Mouse (Mus musculus): ENCODE measurements around the gene Glra1. TPM values are rescaled to one million over a fixed set of nuclear protein-coding genes. Genes with fewer than 3 reads are reported as not detected.
"Not testable (repeated sequence)": the region's sequence is repeated elsewhere in the genome, so short reads cannot be mapped to it uniquely, and the experiment has no call there.

Glra1 gene
- not detected in 2 replicates for total RNA-seq (2012; rRNA removed)

- Histone ChIP-seq H3K36me3 (ENCODE audit: control insufficient read depth, insufficient read depth, low read length, poor library complexity, severe bottlenecking) (no peaks in the 10 kb centered on the region), H3K9me3 (ENCODE audit: control insufficient read depth, insufficient read depth, low read depth, low read length) (no peaks in the 10 kb centered on the region), H3K4me3 (ENCODE audit: insufficient read depth in 1 of 2, low read depth in 1 of 2, low read length in 2 of 2, poor library complexity in 1 of 2, severe bottlenecking in 1 of 2) (peak within 1 kb of the TSS; percentile 28 to 37), H3K9ac (ENCODE audit: insufficient read depth, low read depth, low read length, poor library complexity, severe bottlenecking) (no peak within 1 kb of the TSS), H3K4me1 (ENCODE audit: control insufficient read depth in 2 of 2, insufficient read depth in 2 of 2, low read length in 2 of 2, poor library complexity in 1 of 2) (peaks cover 0 to 3% of the 10 kb centered on the region in 2 experiments; a peak in 1 of 4 replicates), H3K27ac (ENCODE audit: insufficient read depth, low read depth, low read length, poor library complexity, severe bottlenecking) (no peak within 1 kb of the TSS)
- in situ Hi-C loops (cut with MboI; ENCODE audit: low sequenced_read_pairs in 2 of 2, unreplicated experiment in 2 of 2) = no loop called here
- TF ChIP-seq HCFC1 (IDR thresholded peaks at IDR 0.05; ENCODE audit: borderline replicate concordance, insufficient read depth, low read length) (no peak), ZC3H11A (IDR thresholded peaks at IDR 0.05; ENCODE audit: borderline replicate concordance, low read depth, low read length) (no peak), ZNF384 (IDR thresholded peaks at IDR 0.05; ENCODE audit: low read depth, low read length) (no peak), CHD2 (IDR thresholded peaks at IDR 0.05; ENCODE audit: low read depth, low read length) (no peak), MAFK (IDR thresholded peaks at IDR 0.05; ENCODE audit: insufficient read depth, low read depth, low read length) (no peak)
- peak; percentile 63 for DNase-seq (ENCODE audit: low read depth, low spot score)
Observed at GRCm38 (mm10) chr11:55607808-55608523, at the start of gene Glra1. Gene Glra1, minus strand, starts transcription at chr11:55608198.

DNA sequence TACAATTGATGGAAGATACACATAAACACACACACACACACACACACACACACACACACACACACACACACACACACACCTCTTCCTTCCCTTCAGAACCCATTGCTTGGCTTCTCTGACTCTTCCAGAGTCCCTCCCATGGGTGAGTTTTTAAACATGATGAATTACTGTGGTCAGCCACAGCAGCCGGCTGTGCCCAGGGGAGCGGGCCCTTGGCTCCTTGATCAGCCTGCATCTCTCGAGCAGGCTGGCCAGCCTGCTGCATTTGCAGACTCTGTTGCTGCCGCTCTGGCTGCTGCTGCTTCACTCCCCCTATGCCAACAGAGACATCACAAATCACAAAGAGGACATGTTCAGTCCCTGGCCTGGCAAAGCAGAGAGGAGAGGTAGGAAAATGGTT is 29.0 kb upstream of the Glra1 start:
- in situ Hi-C loops (cut with MboI; ENCODE audit: low sequenced_read_pairs in 2 of 2, unreplicated experiment in 2 of 2) = no loop called here
- TF ChIP-seq ZNF384 (IDR thresholded peaks at IDR 0.05; ENCODE audit: low read depth, low read length) = no peak
- no peak for TF ChIP-seq MAFK (IDR thresholded peaks at IDR 0.05; ENCODE audit: insufficient read depth, low read depth, low read length)
- TF ChIP-seq HCFC1 (IDR thresholded peaks at IDR 0.05; ENCODE audit: borderline replicate concordance, insufficient read depth, low read length) = no peak
- no peak for TF ChIP-seq CHD2 (IDR thresholded peaks at IDR 0.05; ENCODE audit: low read depth, low read length)
- no peak for TF ChIP-seq ZC3H11A (IDR thresholded peaks at IDR 0.05; ENCODE audit: borderline replicate concordance, low read depth, low read length)
- Histone ChIP-seq H3K9ac (ENCODE audit: insufficient read depth, low read depth, low read length, poor library complexity, severe bottlenecking) (no peak overlapping the region), H3K4me3 (ENCODE audit: insufficient read depth in 1 of 2, low read depth in 1 of 2, low read length in 2 of 2, poor library complexity in 1 of 2, severe bottlenecking in 1 of 2) (no peak overlapping the region), H3K36me3 (ENCODE audit: control insufficient read depth, insufficient read depth, low read length, poor library complexity, severe bottlenecking) (no peaks in the 10 kb centered on the region), H3K4me1 (ENCODE audit: control insufficient read depth in 2 of 2, insufficient read depth in 2 of 2, low read length in 2 of 2, poor library complexity in 1 of 2) (no peaks in the 10 kb centered on the region), H3K9me3 (ENCODE audit: control insufficient read depth, insufficient read depth, low read depth, low read length) (no peaks in the 10 kb centered on the region), H3K27ac (ENCODE audit: insufficient read depth, low read depth, low read length, poor library complexity, severe bottlenecking) (no peak overlapping the region)
- DNase-seq (ENCODE audit: low read depth, low spot score) = no peak

DNA sequence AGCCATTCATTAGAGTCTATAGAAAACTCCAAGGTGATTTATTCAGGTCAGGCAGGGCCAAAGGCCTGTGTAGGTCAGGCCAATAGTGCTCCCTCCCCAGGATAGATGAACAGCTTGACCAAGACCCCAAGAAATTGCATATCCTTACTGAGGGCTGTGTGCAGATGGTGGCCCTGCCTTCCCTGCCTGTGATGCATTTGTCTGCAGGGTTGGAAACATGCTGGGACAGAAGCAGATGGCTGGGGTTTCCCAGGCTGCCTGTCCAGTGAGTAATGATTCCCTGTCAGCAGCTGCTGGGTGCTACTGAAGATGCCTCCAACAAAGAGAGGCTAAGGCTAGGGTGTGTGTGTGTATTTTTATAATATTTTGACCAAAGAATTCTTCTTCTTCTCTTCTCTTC is 25.9 kb upstream of the Glra1 start:
- Histone ChIP-seq H3K9me3 (ENCODE audit: control insufficient read depth, insufficient read depth, low read depth, low read length) (no peaks in the 10 kb centered on the region), H3K9ac (ENCODE audit: insufficient read depth, low read depth, low read length, poor library complexity, severe bottlenecking) (no peak overlapping the region), H3K27ac (ENCODE audit: insufficient read depth, low read depth, low read length, poor library complexity, severe bottlenecking) (no peak overlapping the region), H3K4me3 (ENCODE audit: insufficient read depth in 1 of 2, low read depth in 1 of 2, low read length in 2 of 2, poor library complexity in 1 of 2, severe bottlenecking in 1 of 2) (no peak overlapping the region), H3K36me3 (ENCODE audit: control insufficient read depth, insufficient read depth, low read length, poor library complexity, severe bottlenecking) (no peaks in the 10 kb centered on the region), H3K4me1 (ENCODE audit: control insufficient read depth in 2 of 2, insufficient read depth in 2 of 2, low read length in 2 of 2, poor library complexity in 1 of 2) (no peaks in the 10 kb centered on the region)
- no peak for TF ChIP-seq CHD2 (IDR thresholded peaks at IDR 0.05; ENCODE audit: low read depth, low read length)
- TF ChIP-seq ZC3H11A (IDR thresholded peaks at IDR 0.05; ENCODE audit: borderline replicate concordance, low read depth, low read length) = no peak
- TF ChIP-seq MAFK (IDR thresholded peaks at IDR 0.05; ENCODE audit: insufficient read depth, low read depth, low read length) = no peak
- TF ChIP-seq ZNF384 (IDR thresholded peaks at IDR 0.05; ENCODE audit: low read depth, low read length) = no peak
- TF ChIP-seq HCFC1 (IDR thresholded peaks at IDR 0.05; ENCODE audit: borderline replicate concordance, insufficient read depth, low read length) = no peak
- no peak for DNase-seq (ENCODE audit: low read depth, low spot score)
- in situ Hi-C loops (cut with MboI; ENCODE audit: low sequenced_read_pairs in 2 of 2, unreplicated experiment in 2 of 2) = no loop called here

DNA sequence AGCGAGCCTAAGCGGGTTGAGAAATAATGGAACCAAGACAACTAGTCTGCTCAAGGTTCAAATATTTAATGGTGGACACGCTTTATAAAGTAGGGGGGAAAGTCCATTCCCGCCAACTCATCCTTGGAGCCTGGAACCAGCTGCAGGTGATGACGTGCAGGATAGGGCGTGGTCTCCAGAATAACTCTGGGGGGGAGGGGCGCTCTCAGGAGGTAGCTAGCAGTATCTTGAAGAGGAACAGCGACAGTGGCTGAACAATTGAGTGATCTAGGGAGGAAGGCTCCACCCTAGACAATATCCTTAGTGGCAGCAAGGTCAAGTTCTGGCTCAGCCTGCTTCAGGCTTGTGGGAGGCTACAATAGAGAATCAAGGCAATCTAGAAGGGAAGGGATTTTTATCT is 6.6 kb upstream of the Glra1 start:
- in situ Hi-C loops (cut with MboI; ENCODE audit: low sequenced_read_pairs in 2 of 2, unreplicated experiment in 2 of 2); H3K36me3 ChIP-seq (ENCODE audit: control insufficient read depth, insufficient read depth, low read length, poor library complexity, severe bottlenecking); H3K27ac ChIP-seq (ENCODE audit: insufficient read depth, low read depth, low read length, poor library complexity, severe bottlenecking); H3K9ac ChIP-seq (ENCODE audit: insufficient read depth, low read depth, low read length, poor library complexity, severe bottlenecking); H3K9me3 ChIP-seq (ENCODE audit: control insufficient read depth, insufficient read depth, low read depth, low read length); H3K4me1 ChIP-seq (ENCODE audit: control insufficient read depth in 2 of 2, insufficient read depth in 2 of 2, low read length in 2 of 2, poor library complexity in 1 of 2): not testable (repeated sequence)
- 0 out of 4 replicates have a peak overlapping the region, but pooled peaks of 1 of the 2 experiments have one; percentile 14 for H3K4me3 ChIP-seq (ENCODE audit: insufficient read depth in 1 of 2, low read depth in 1 of 2, low read length in 2 of 2, poor library complexity in 1 of 2, severe bottlenecking in 1 of 2)
- DNase-seq (ENCODE audit: low read depth, low spot score) = peak; percentile 66

DNA sequence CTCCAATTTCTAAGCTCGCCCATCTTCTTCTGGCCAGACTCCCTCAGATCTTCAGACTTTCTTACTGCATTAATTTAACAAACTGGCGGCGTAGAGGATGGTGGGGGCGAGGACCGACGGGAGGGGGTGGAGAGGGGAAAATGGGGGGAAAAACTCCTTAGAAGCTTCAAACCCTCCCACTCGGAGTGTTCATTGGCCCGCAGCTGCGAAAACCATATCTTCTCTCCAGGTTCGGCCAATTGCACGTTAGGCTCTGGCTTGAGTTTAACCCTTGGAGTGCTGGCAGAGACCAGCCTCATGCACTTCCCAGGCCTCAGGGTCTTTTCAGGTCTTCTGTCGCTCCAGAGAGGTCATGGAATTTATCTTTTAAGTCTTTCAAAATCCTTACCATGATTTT is 524 bp upstream of the Glra1 start:
- Histone ChIP-seq H3K4me1 (ENCODE audit: control insufficient read depth in 2 of 2, insufficient read depth in 2 of 2, low read length in 2 of 2, poor library complexity in 1 of 2) (peaks cover 0 to 3% of the 10 kb centered on the region in 2 experiments; a peak in 1 of 4 replicates), H3K9me3 (ENCODE audit: control insufficient read depth, insufficient read depth, low read depth, low read length) (no peaks in the 10 kb centered on the region), H3K4me3 (ENCODE audit: insufficient read depth in 1 of 2, low read depth in 1 of 2, low read length in 2 of 2, poor library complexity in 1 of 2, severe bottlenecking in 1 of 2) (peak overlapping the region; percentile 14 to 37; a peak in 2 of 4 replicates), H3K36me3 (ENCODE audit: control insufficient read depth, insufficient read depth, low read length, poor library complexity, severe bottlenecking) (no peaks in the 10 kb centered on the region), H3K27ac (ENCODE audit: insufficient read depth, low read depth, low read length, poor library complexity, severe bottlenecking) (no peak overlapping the region), H3K9ac (ENCODE audit: insufficient read depth, low read depth, low read length, poor library complexity, severe bottlenecking) (no peak overlapping the region)
- TF ChIP-seq MAFK (IDR thresholded peaks at IDR 0.05; ENCODE audit: insufficient read depth, low read depth, low read length) = no peak
- TF ChIP-seq HCFC1 (IDR thresholded peaks at IDR 0.05; ENCODE audit: borderline replicate concordance, insufficient read depth, low read length) = no peak
- TF ChIP-seq ZC3H11A (IDR thresholded peaks at IDR 0.05; ENCODE audit: borderline replicate concordance, low read depth, low read length) = no peak
- TF ChIP-seq CHD2 (IDR thresholded peaks at IDR 0.05; ENCODE audit: low read depth, low read length) = no peak
- no peak for TF ChIP-seq ZNF384 (IDR thresholded peaks at IDR 0.05; ENCODE audit: low read depth, low read length)
- DNase-seq (ENCODE audit: low read depth, low spot score) = no peak
- in situ Hi-C loops (cut with MboI; ENCODE audit: low sequenced_read_pairs in 2 of 2, unreplicated experiment in 2 of 2) = no loop called here
